ENCODE assay signal across 19 mouse cellular contexts in genomic region chr8:94675923-94676322, GRCm38 (mm10). TPM values are rescaled to one million over a fixed set of nuclear protein-coding genes. Genes with fewer than 3 reads are reported as not detected.
DNase-seq lines count a peak whose midpoint lies in the region; ATAC-seq and TF ChIP-seq lines count a peak whose summit lies in the region.
"Had no signal": no experiment of that assay in that cellular context is flagged by ENCODE, and none has a peak within 500 bp of the region (broad histone marks: within the 10 kb centered on the region; RNA-seq: fewer than 3 reads in every experiment).

No protein-coding gene starts in this region.

- 0 out of 2 replicates have a peak, but pooled peaks have one; percentile 26 for ATAC-seq in embryonic facial prominence, embryonic 13.5 days (ENCODE audit: insufficient number of reproducible peaks, insufficient read depth, low FRiP score, low TSS enrichment, low read depth)
- ATAC-seq in kidney, embryonic 16.5 days (ENCODE audit: low FRiP score, low TSS enrichment) = 0 out of 2 replicates have a peak, but pooled peaks have one; percentile 33
- ATAC-seq in hindbrain, embryonic 13.5 days (ENCODE audit: low FRiP score) = peak; percentile 27; the same call in 1 of the 2 replicates
- peak; percentile 40; the same call in 1 of the 2 replicates for ATAC-seq in midbrain, embryonic 14.5 days (ENCODE audit: low FRiP score, low TSS enrichment)
- no peak for ATAC-seq in intestine, embryonic 16.5 days
- ATAC-seq in intestine, postnatal 0 days = no peak
- ATAC-seq: CD4-positive, CD25-positive, alpha-beta regulatory T cell, adult 4 months; lung, postnatal 0 days had no signal

- no peaks in the 10 kb centered on the region for H3K27me3 ChIP-seq in embryonic facial prominence, embryonic 13.5 days
- no peaks in the 10 kb centered on the region for H3K27me3 ChIP-seq in embryonic facial prominence, embryonic 10.5 days (replicated peaks; ENCODE audit: low read depth, poor library complexity, severe bottlenecking)
- no peaks in the 10 kb centered on the region for H3K27me3 ChIP-seq in kidney, embryonic 16.5 days (ENCODE audit: insufficient read depth, low read length)
- H3K27me3 ChIP-seq in hindbrain, embryonic 13.5 days = no peaks in the 10 kb centered on the region
- H3K27me3 ChIP-seq in midbrain, embryonic 14.5 days (ENCODE audit: control insufficient read depth, insufficient read depth, low read length) = no peaks in the 10 kb centered on the region
- no peaks in the 10 kb centered on the region for H3K27me3 ChIP-seq in intestine, embryonic 16.5 days (replicated peaks; ENCODE audit: control insufficient read depth, insufficient read depth, low read length)
- H3K27me3 ChIP-seq in intestine, postnatal 0 days (replicated peaks; ENCODE audit: control insufficient read depth, insufficient read depth, low read length) = no peaks in the 10 kb centered on the region
- H3K27me3 ChIP-seq: liver, embryonic 13.5 days had no signal

- no peak for DNase-seq in embryonic facial prominence, embryonic 10.5 days (ENCODE audit: low spot score)
- no peak for DNase-seq in kidney, adult 18-20 months
- DNase-seq in midbrain, embryonic 14.5 days = no peak
- DNase-seq: cerebellum, adult 9-11 months; heart, postnatal 4 days; kidney, adult 8-10 months; kidney, postnatal 4 days; liver, embryonic 13.5 days; thymus, adult 2 months had no signal

- H3K36me3 ChIP-seq in embryonic facial prominence, embryonic 13.5 days = peaks cover 51% of the 10 kb centered on the region
- H3K36me3 ChIP-seq in embryonic facial prominence, embryonic 10.5 days (replicated peaks) = peaks cover 61% of the 10 kb centered on the region
- peaks cover 34% of the 10 kb centered on the region for H3K36me3 ChIP-seq in kidney, embryonic 16.5 days (ENCODE audit: insufficient read depth, low read length)
- H3K36me3 ChIP-seq in hindbrain, embryonic 13.5 days = peaks cover 51% of the 10 kb centered on the region
- peaks cover 46% of the 10 kb centered on the region for H3K36me3 ChIP-seq in midbrain, embryonic 14.5 days (ENCODE audit: control insufficient read depth, insufficient read depth, low read length)
- peaks cover 12% of the 10 kb centered on the region; the same call in 1 of the 2 replicates for H3K36me3 ChIP-seq in intestine, embryonic 16.5 days (ENCODE audit: control insufficient read depth, insufficient read depth, low read length)
- peaks cover 54% of the 10 kb centered on the region for H3K36me3 ChIP-seq in intestine, postnatal 0 days (ENCODE audit: control insufficient read depth, insufficient read depth)

- no peak overlapping the region for H3K27ac ChIP-seq in embryonic facial prominence, embryonic 13.5 days
- no peak overlapping the region for H3K27ac ChIP-seq in embryonic facial prominence, embryonic 10.5 days (replicated peaks)
- H3K27ac ChIP-seq in kidney, embryonic 16.5 days (ENCODE audit: low read length) = no peak overlapping the region
- no peak overlapping the region for H3K27ac ChIP-seq in hindbrain, embryonic 13.5 days
- no peak overlapping the region for H3K27ac ChIP-seq in midbrain, embryonic 14.5 days (replicated peaks; ENCODE audit: low read depth, low read length)
- no peak overlapping the region for H3K27ac ChIP-seq in intestine, embryonic 16.5 days (ENCODE audit: low read length)
- no peak overlapping the region for H3K27ac ChIP-seq in intestine, postnatal 0 days (ENCODE audit: low read depth, low read length)
- H3K27ac ChIP-seq: liver, embryonic 13.5 days had no signal

- H3K4me1 ChIP-seq in embryonic facial prominence, embryonic 13.5 days = peaks cover 6% of the 10 kb centered on the region; the same call in 1 of the 2 replicates
- H3K4me1 ChIP-seq in embryonic facial prominence, embryonic 10.5 days = peaks cover 12% of the 10 kb centered on the region
- H3K4me1 ChIP-seq in kidney, embryonic 16.5 days (ENCODE audit: insufficient read depth, low read length) = no peaks in the 10 kb centered on the region
- H3K4me1 ChIP-seq in hindbrain, embryonic 13.5 days (replicated peaks) = no peaks in the 10 kb centered on the region
- no peaks in the 10 kb centered on the region for H3K4me1 ChIP-seq in midbrain, embryonic 14.5 days (ENCODE audit: control insufficient read depth, insufficient read depth, low read length)
- peaks cover 12% of the 10 kb centered on the region for H3K4me1 ChIP-seq in intestine, embryonic 16.5 days (ENCODE audit: control insufficient read depth, insufficient read depth, low read length)
- H3K4me1 ChIP-seq in intestine, postnatal 0 days (replicated peaks; ENCODE audit: control insufficient read depth, insufficient read depth, low read length) = 0 out of 2 replicates have a peak, but pooled peaks cover 5% of the 10 kb centered on the region
- H3K4me1 ChIP-seq: liver, embryonic 13.5 days had no signal

- no peak overlapping the region for H3K4me2 ChIP-seq in embryonic facial prominence, embryonic 13.5 days
- no peak overlapping the region for H3K4me2 ChIP-seq in kidney, embryonic 16.5 days (replicated peaks; ENCODE audit: low read depth, low read length)
- H3K4me2 ChIP-seq in hindbrain, embryonic 13.5 days = no peak overlapping the region
- no peak overlapping the region for H3K4me2 ChIP-seq in midbrain, embryonic 14.5 days (ENCODE audit: low read length)
- no peak overlapping the region for H3K4me2 ChIP-seq in intestine, embryonic 16.5 days (ENCODE audit: low read depth, low read length)
- H3K4me2 ChIP-seq in intestine, postnatal 0 days (replicated peaks; ENCODE audit: low read depth) = no peak overlapping the region
- H3K4me2 ChIP-seq: liver, embryonic 13.5 days had no signal

- no peaks in the 10 kb centered on the region for H3K9me3 ChIP-seq in embryonic facial prominence, embryonic 13.5 days
- H3K9me3 ChIP-seq in embryonic facial prominence, embryonic 10.5 days = 0 out of 2 replicates have a peak, but pooled peaks cover 7% of the 10 kb centered on the region
- peaks cover 4% of the 10 kb centered on the region; the same call in 1 of the 2 replicates for H3K9me3 ChIP-seq in kidney, embryonic 16.5 days (ENCODE audit: low read length)
- no peaks in the 10 kb centered on the region for H3K9me3 ChIP-seq in hindbrain, embryonic 13.5 days
- H3K9me3 ChIP-seq in midbrain, embryonic 14.5 days (ENCODE audit: control insufficient read depth, low read length) = no peaks in the 10 kb centered on the region
- H3K9me3 ChIP-seq in intestine, embryonic 16.5 days (ENCODE audit: control insufficient read depth, low read length) = no peaks in the 10 kb centered on the region
- H3K9me3 ChIP-seq in intestine, postnatal 0 days (ENCODE audit: control insufficient read depth) = no peaks in the 10 kb centered on the region
- H3K9me3 ChIP-seq: liver, embryonic 13.5 days had no signal

- H3K9ac ChIP-seq in embryonic facial prominence, embryonic 13.5 days = no peak overlapping the region
- no peak overlapping the region for H3K9ac ChIP-seq in kidney, embryonic 16.5 days (replicated peaks; ENCODE audit: low read length)
- H3K9ac ChIP-seq in hindbrain, embryonic 13.5 days = no peak overlapping the region
- no peak overlapping the region for H3K9ac ChIP-seq in midbrain, embryonic 14.5 days (replicated peaks; ENCODE audit: low read length)
- no peak overlapping the region for H3K9ac ChIP-seq in intestine, embryonic 16.5 days (ENCODE audit: low read depth, low read length)
- H3K9ac ChIP-seq in intestine, postnatal 0 days (ENCODE audit: low read depth, low read length) = no peak overlapping the region
- H3K9ac ChIP-seq: liver, embryonic 13.5 days had no signal

- TF ChIP-seq CTCF in intestine, postnatal 0 days (IDR thresholded peaks at IDR 0.05; ENCODE audit: low read depth) = no peak

- 80% methylated on average over 6 of the region's 6 CpGs for WGBS in embryonic facial prominence, embryonic 13.5 days
- 84% methylated on average over 6 of the region's 6 CpGs for WGBS in embryonic facial prominence, embryonic 10.5 days
- 84% methylated on average over 6 of the region's 6 CpGs for WGBS in kidney, embryonic 16.5 days
- WGBS in hindbrain, embryonic 13.5 days = 89% methylated on average over 6 of the region's 6 CpGs
- WGBS in midbrain, embryonic 14.5 days = 84% methylated on average over 6 of the region's 6 CpGs
- 91% methylated on average over 6 of the region's 6 CpGs for WGBS in intestine, embryonic 16.5 days
- 85% methylated on average over 6 of the region's 6 CpGs for WGBS in intestine, postnatal 0 days

- no peak overlapping the region for H3K4me3 ChIP-seq in embryonic facial prominence, embryonic 13.5 days
- no peak overlapping the region for H3K4me3 ChIP-seq in embryonic facial prominence, embryonic 10.5 days
- H3K4me3 ChIP-seq in kidney, embryonic 16.5 days (ENCODE audit: low read length) = no peak overlapping the region
- H3K4me3 ChIP-seq in hindbrain, embryonic 13.5 days = no peak overlapping the region
- no peak overlapping the region for H3K4me3 ChIP-seq in midbrain, embryonic 14.5 days (replicated peaks; ENCODE audit: low read depth, low read length)
- no peak overlapping the region for H3K4me3 ChIP-seq in intestine, embryonic 16.5 days (ENCODE audit: low read length)
- no peak overlapping the region for H3K4me3 ChIP-seq in intestine, postnatal 0 days (ENCODE audit: low read depth, low read length)
- H3K4me3 ChIP-seq: erythroblast, embryonic 14.5 days; liver, embryonic 13.5 days had no signal

RNA-seq across cellular contexts. Expression of gene Arl2bp, which starts 9.5 kb away (rescaled TPM):
- polyA plus RNA-seq in embryonic facial prominence, embryonic 13.5 days (2015; fragmentation: Nextera tagmentation; extraction: Ambion mirVana) = 152 and 163 TPM in 2 replicates
- 179 and 184 TPM in 2 replicates for polyA plus RNA-seq in embryonic facial prominence, embryonic 10.5 days (2016; fragmentation: Nextera tagmentation; extraction: Ambion mirVana)
- 133 and 135 TPM in 2 replicates for polyA plus RNA-seq in kidney, embryonic 16.5 days (2015; fragmentation: Nextera tagmentation; extraction: Ambion mirVana)
- polyA plus RNA-seq in hindbrain, embryonic 13.5 days (2015; fragmentation: Nextera tagmentation; extraction: Ambion mirVana) = 221 and 224 TPM in 2 replicates
- polyA plus RNA-seq in midbrain, embryonic 14.5 days (2014; fragmentation: Nextera tagmentation; extraction: Ambion mirVana) = 83.0 and 99.4 TPM in 2 replicates
- 104 and 106 TPM in 2 replicates for polyA plus RNA-seq in intestine, embryonic 16.5 days (2015; fragmentation: Nextera tagmentation; extraction: Ambion mirVana)
- polyA plus RNA-seq in intestine, postnatal 0 days (2015; fragmentation: Nextera tagmentation; extraction: Ambion mirVana) = 78.3 and 79.0 TPM in 2 replicates

RNA-seq across cellular contexts. Expression of gene Pllp, which starts 20.2 kb away (rescaled TPM):
- 3.4 and 4.1 TPM in 2 replicates for polyA plus RNA-seq in embryonic facial prominence, embryonic 13.5 days (2015; fragmentation: Nextera tagmentation; extraction: Ambion mirVana)
- polyA plus RNA-seq in embryonic facial prominence, embryonic 10.5 days (2016; fragmentation: Nextera tagmentation; extraction: Ambion mirVana) = 0.27 and 0.34 TPM in 2 replicates
- 19.6 and 20.8 TPM in 2 replicates for polyA plus RNA-seq in kidney, embryonic 16.5 days (2015; fragmentation: Nextera tagmentation; extraction: Ambion mirVana)
- polyA plus RNA-seq in hindbrain, embryonic 13.5 days (2015; fragmentation: Nextera tagmentation; extraction: Ambion mirVana) = 0.35 and 0.93 TPM in 2 replicates
- polyA plus RNA-seq in midbrain, embryonic 14.5 days (2014; fragmentation: Nextera tagmentation; extraction: Ambion mirVana) = 0.82 and 1.3 TPM in 2 replicates
- 55.6 and 64.0 TPM in 2 replicates for polyA plus RNA-seq in intestine, embryonic 16.5 days (2015; fragmentation: Nextera tagmentation; extraction: Ambion mirVana)
- polyA plus RNA-seq in intestine, postnatal 0 days (2015; fragmentation: Nextera tagmentation; extraction: Ambion mirVana) = 25.3 and 26.3 TPM in 2 replicates
- polyA plus RNA-seq: erythroblast, embryonic 14.5 days; G1E; heart, embryonic 14.5 days had no signal

Comparison
In these comparisons a context has a peak if more than half of its experiments do, and no peak if none do; other contexts are left out.
1. ATAC-seq: peak in embryonic facial prominence, embryonic 13.5 days (single experiment), kidney, embryonic 16.5 days (single experiment), hindbrain, embryonic 13.5 days (single experiment) and midbrain, embryonic 14.5 days (single experiment); none in intestine, embryonic 16.5 days (single experiment) and intestine, postnatal 0 days (single experiment).